Mouse (Mus musculus): ENCODE results near the gene Ninl.
A peak's percentile ranks its signal among the peaks of the same experiment; 100 is the strongest.
"Not testable (repeated sequence)": the region's sequence is repeated elsewhere in the genome, so short reads cannot be mapped to it uniquely, and the experiment has no call there.

Gene Ninl

DNA sequence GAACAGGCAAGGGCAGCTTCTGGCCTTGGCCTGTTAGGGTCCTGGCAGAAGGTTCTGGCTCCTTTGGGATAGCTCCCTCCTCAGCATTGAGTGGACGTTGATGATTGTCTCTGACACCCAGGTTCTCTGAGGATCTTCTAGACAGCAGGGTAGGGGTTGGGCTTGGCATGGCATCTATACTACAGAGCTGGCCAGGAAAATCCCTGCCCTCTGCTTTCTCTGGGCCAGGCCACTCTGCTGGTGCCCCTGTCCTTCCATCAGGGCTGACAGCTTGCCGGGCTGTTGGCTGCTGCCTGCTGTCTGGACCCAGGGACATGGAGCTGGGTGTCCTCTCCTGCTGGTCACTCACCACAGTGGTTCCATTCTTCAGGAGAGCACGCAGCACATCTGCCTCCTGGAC is 89.5 kb downstream of the Ninl start:
- no peak for DNase-seq (ENCODE audit: low spot score in 2 of 2)

DNA sequence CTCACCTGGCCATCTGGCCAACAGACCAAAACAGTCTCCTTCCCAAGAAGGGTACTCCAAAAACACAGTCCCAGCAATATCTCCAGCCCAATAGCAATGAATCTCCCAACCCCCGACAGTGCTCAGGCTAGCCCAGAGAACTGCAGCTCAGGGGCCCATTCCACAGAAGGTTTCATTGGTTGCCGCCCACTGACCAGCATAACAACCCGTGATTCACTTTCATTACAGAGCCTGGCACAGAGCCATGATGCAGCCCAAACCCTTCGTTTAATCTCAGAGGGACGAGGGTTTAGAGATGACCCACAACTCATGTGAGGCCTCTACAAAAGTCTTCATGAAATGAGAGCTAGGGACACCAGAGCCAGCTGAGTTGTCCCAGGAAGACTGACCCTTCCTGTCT is 90.4 kb downstream of the Ninl start:
- DNase-seq (ENCODE audit: low spot score in 2 of 2): no peak

DNA sequence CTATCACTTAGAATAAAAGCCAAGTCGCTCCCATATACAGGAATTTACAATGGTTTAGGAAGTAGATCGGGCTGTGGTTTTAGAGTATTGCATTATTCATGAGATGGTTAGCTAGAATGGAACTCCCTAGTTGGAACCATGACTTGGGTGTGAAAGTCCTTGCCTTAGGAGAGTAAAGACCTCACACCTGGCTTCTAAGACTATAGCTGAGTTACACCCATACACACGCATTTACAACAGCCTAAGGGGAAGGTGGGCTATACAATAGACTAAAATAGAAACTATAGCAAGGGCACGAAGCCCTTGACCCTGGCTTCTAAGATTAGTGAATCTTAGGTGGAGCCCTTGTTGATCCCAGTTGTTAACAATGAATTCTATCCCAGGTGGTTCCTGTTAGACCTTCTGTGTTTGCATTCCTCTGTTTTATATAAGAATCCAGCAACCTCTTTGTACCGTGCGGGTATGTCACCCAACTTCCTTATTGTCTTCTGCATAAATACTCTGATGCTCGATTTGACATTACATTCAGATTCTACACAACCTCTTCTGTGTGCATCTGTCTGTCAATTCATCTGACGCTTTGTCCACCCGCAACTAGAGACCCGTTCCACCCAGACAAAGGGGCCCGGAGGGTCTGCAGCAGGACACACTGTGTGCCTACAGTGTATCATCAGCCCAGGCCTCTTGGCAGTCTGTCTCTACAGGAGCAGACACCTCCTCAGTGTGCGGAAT is 91.1 kb downstream of the Ninl start:
- not testable (repeated sequence) for DNase-seq (ENCODE audit: low spot score in 2 of 2)

DNA sequence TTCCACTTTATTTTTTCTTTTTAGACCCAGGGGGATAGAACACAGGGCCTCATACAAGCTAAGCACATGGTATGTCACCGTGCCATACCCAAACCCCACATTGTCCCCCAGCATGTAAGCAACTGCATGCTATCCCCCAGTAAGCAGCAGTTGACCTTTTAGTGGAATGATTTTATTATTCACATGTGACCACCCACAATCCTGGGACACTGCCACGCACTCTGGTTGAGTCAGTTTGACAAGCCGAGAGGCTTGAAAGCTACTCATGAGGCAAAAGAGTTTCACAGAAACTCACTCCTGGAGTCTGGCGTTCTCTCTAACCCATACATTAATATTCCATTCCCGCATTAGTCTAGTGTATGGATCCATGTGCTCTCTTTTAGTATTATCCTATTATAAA is 91.8 kb downstream of the Ninl start:
- DNase-seq (ENCODE audit: low spot score in 2 of 2): not testable (repeated sequence)

DNA sequence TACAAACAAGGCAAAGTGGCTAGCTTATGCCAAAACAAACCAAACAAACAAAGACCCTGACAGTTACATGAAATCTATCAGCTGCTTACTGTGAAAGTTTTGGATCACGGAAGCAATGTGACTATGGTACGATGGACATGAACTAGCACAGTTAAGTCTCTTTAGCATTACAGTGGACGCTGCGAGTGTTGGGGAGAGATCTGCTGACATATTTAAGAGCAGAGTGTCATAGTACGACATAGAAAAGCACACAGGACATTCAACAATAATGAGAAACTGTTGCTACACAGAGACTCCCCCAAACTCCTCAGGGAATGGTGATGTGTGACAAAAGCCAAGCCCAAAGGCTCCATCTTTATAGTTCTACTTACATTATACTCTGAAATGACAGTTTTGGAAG is 95.2 kb downstream of the Ninl start:
- DNase-seq (ENCODE audit: low spot score in 2 of 2): no peak

DNA sequence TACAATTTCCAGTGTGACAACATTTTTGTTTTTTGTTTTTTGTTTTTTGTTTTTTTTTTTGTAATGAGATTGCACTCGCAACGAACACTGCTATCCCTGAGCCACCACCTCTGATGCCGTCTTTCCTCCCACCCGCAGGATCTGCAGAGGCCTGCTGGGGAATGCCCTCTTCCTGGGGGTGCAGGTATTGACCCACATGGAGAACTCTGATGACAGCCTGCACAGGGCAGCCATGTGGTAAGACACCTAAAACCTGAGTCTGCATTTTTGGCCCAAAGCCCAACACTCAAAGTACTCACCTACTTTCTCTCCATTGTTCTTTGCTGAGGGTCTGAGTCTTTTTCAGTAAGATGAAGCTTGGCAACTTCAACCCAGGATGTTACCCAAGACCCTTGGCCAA is 104.5 kb downstream of the Ninl start:
- DNase-seq (ENCODE audit: low spot score in 2 of 2): no peak

DNA sequence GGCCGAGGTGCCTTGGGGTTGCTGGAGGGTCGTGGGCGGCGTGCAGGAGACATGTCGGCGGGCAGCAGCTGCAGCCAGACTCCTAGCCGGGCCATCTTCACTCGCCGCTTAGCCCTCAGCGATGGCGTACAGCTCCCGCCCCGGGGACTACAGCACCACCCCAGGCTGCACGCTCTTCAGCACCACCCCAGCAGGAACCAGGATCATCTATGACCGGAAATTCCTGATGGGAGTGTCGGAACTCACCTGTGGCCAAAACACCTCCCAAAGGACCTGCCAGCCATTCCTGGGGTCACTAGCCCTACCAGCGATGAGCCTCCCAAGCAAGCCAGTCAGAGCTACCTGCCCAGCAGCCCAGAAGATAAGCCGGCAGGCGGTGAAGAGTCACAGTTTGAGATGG is 105.7 kb downstream of the Ninl start:
- DNase-seq (ENCODE audit: low spot score in 2 of 2): no peak

DNA sequence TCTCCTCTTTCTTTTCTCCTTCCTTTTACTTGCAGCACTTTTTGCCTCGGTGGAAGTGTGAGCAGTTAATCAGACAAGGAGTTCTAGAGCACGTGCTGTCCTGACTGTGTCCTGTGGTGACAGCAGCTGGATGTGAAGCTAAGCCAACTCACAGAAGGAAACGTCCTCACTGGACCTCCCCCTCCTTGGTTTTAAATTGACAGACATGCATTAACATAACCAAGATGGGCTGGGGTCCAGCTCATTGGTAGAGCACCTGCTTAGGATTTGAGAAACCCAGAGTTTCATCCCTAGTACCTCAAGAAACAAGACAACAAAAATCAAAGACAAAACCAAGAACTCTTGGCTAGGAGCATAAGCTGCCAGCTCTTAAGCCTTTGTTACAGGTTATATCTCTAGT is 108.4 kb downstream of the Ninl start:
- DNase-seq (ENCODE audit: low spot score in 2 of 2): no peak

DNA sequence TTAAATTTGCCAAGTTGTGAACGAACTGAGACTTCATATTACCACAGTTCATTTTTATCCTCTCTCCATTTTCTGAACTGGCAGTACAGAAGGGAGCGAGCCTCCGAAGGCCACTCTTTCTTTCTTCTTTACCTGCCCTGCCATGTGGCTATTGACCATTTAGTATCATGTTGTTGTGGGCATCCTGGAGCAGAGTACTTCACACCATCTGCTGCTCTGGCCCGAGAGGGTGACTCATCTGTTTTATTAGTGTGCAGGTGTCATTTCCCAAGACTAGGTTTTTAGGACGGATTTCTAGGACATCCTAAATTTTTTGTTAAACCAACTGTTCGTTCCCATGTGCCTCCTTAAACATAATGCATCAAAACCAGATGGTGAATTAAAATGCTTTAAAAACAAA is 110.0 kb downstream of the Ninl start:
- DNase-seq (ENCODE audit: low spot score in 2 of 2): no peak

DNA sequence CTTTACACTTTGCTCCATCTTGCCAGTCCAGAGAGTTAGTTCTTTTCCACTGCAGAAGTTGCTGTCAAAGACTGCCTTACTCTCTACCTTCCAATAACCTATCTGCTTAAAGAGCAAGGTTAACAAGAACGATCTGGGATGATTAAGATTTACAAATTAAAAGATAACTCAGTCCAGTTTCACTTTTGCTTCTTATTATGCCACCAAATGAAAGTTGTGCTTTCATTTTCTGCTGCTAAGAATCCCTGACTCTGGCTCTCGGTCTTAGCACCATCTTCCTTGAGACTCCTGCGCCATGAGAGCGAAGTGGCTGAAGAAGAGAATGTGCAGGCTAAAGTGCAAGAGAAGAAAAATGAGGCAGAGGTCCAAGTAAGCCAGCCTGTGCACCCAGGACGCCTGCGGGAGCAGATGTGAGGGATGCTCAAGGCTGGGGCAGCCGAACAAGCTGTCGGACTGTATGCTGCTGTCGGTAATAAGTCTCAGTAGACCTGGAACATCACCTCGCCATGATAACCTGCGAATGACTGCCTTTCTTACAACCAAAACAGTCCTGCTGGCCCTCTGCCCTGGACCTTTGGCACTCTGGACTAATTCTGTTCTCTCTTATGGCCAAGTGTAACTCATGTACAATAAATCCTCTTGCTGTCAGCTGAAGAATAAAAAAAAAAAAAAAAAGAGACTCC is 112.0 kb downstream of the Ninl start:
- DNase-seq (ENCODE audit: low spot score in 2 of 2): no peak

DNA sequence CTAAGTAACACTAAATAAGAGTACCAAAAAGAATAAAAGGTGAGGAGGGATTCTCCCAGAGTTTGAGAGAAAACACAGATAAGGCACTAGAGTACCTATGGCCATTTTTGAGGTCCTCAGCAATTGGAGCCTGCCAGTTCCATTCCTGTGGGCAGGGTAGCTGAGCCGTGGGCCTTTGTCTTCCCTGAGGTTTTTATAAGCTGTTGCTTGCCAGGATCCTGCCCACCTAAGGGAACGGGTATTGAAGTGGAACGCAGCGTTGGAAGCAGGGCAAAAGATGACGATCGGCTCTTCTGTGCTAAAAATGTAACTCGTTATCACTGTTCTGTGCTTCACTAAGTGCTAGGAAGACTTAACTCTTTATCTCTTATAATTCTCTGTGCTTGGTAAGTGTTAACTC is 115.7 kb downstream of the Ninl start:
- DNase-seq (ENCODE audit: low spot score in 2 of 2): no peak

DNA sequence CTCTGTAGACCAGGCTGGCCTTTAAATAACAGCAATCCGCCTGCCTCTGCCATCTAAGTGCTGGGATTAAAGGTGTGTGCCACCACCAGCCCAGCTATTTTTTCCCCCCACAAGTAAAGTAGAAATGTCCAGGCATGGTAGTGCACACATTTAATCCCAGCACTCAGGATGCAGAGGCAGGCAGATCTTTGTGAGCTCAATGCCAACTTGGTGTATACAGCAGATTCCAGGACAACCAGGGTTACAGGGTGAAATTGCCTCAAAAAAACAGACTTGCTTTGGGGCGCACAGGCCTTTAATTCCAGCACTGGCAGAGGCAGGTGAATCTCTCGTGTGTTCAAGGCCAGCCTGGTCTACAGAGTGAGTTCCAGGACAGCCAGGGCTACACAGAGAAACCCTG is 116.2 kb downstream of the Ninl start:
- DNase-seq (ENCODE audit: low spot score in 2 of 2): no peak

DNA sequence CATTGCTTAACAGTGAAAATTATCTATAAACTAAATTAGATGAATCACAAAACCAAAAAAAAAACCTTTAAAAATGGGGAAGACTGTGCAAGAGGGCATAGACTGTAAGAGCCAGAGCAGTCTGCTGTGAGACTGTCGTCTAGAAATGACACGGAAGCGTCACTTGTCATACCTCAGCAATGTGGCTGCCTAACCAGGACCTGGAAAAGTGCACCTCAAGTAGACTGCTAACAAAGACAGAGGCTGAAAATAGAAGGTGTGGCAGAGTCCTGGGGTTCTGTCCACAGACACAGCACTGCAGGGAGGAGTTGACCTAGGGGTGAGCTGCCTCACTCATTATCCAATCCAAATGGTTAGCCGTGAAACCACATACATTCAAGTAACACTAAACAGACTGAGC is 117.0 kb downstream of the Ninl start:
- DNase-seq (ENCODE audit: low spot score in 2 of 2): no peak

DNA sequence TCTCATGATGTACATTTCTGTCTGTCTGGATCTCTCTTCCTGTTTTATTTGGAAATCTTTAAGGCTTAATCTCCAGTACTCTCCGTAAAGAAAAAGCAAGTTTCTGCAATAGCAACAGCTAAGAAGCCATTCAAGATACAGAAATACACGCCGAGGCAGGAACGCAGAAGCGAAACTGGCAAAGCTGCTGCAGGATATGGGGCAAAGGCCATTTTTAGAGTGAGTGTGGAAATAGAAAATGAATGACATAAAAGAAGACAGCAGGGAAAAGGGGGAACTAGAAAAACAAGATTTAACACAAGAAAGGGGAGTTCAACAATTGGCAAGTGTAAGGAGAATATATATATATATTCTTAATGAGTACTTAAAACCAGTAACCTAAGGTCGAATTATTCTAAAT is 117.5 kb downstream of the Ninl start:
- no peak for DNase-seq (ENCODE audit: low spot score in 2 of 2)

DNA sequence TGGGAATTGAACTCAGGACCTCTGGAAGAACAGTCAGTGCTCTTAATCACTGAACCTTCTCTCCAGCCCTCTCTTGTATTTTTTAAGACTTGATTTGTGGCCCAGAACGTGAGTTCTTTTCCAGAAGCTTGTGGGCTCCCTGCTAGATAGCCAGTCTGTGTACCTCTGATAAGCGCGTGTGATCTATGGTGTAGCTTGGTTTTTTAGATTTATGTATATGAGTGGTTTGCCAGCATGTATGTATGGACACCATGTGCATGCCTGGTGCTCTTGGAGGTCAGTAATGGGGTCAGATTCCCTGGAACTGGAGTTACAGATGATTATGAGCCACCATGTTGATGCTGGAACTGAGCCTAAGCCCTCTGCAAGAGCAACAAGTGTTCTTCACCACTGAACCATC is 118.6 kb downstream of the Ninl start:
- DNase-seq (ENCODE audit: low spot score in 2 of 2): no peak

DNA sequence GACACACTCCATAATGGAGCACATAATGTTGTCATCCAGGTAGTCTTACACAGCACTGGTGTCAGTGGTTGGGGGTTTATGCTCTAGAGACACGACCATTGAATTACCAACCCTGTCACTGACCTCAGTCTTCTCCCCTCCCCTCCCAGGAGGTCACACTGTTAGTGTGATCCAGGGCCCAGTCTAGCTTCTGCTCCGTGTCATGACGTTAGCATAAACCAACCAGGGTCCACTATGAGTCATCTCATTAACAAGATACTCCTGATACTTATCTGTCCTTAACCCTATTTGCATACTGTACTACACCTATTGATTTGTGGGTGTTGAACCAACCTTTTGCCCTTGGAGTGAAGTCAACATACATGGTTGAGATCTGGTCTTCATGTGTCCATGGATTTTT is 120.5 kb downstream of the Ninl start:
- DNase-seq (ENCODE audit: low spot score in 2 of 2): no peak

DNA sequence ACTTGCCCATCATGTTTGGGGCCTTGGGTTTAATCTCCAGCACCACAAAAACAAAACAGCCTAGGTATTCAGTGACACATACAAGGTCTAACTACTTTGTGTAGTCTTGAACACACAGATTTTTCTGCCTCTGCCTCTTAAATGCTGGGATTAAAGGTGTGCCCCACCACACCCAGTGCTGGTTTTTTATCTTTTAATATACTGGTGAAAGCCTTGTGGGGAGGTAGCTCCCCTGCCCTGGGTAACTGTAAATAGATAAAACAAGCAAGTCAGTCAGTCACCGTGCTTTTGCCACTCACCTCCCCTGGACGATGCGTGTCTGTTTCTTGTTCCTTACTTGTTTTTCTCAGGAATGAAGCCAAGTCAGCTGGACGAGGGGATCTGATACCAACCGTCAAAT is 123.4 kb downstream of the Ninl start:
- no peak for DNase-seq (ENCODE audit: low spot score in 2 of 2)

DNA sequence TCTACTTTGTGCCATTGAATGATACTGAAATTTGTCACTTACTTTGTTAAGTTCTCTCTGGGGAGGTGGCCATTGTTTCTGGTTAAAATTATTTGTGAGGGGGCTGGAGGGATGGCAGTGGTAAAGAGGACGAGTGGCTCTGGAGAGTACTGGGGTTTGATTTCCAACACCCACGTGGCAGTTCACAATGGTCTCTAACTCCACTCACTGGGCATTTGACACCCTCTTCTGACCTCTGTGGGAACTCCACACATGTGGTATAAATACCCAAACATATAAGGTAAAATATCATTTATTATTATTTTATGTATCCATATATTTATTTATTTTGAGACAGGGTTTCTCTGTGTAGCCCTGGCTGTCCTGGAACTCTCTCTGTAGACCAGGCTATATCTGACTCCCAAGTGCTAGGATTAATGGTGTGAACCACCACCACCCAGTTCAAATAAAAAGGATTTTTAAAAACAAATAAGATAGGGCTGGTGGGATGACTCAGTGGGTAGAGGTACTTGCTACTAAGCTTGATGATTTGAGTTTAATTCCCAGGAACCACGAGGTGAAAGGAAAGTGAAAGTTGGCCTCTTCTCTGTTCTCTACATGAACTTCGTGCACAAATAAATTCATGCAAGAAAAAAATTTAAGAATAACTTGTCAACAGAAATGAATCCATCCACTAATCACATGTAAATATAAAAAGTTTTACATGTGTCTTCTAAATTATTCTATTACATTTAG is 124.2 kb downstream of the Ninl start:
- DNase-seq (ENCODE audit: low spot score in 2 of 2): no peak

DNA sequence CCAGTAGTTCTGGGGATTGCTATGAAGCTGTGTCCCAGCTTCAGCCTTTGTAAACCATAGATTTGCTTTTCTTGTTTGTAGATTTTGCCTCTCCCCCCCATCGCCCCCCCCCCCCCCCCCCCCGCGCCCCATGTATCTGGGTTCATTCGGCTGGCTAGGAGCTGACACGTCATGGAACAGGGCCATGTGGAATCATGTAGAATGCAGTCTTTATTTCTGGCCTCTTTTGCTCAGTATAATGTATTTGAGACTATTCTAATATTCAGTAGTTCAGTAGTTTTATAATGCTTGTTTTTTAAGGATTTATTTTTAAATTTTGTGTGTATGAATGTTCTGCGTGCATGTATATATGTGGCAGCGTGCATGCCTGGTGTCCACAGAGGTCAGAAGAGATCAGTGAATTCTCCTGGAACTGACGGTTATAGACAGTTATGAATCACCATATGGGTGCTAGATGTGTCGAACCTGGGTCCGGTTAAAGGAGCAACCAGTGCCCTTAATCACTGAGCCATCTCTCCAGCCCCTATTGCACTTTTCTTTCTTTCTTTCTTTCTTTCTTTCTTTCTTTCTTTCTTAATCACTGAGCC is 128.8 kb downstream of the Ninl start:
- no peak for DNase-seq (ENCODE audit: low spot score in 2 of 2)

DNA sequence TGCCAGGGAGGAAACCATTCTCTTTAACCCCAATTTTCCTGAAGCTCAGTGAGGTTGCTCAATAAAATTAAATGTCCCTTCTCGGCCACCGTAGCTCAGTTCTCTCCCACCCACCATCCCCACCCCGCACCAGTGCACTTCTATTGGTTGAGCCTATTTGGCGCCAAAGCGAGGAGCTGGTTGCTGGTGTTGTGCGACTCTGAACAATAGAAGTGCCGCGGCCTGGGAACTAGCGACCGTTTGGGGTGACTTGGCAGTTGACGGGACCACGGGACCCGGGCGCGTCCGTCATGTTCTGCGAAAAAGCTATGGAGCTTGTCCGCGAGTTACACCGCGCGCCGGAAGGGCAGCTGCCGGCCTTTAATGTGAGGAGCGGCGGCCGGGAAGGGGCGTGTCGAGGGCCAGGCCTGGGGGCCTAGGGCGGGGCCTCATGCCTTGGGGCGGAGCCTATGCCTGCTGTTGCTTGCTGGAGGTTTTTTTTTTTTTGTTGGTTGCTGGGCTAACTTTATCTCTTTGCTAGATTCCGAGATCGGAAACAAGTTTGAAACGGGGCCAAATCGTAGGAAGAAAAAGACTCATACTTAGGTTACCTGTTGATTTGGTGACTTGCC is 129.6 kb downstream of the Ninl start:
- DNase-seq (ENCODE audit: low spot score in 2 of 2): peak; percentile 94

DNA sequence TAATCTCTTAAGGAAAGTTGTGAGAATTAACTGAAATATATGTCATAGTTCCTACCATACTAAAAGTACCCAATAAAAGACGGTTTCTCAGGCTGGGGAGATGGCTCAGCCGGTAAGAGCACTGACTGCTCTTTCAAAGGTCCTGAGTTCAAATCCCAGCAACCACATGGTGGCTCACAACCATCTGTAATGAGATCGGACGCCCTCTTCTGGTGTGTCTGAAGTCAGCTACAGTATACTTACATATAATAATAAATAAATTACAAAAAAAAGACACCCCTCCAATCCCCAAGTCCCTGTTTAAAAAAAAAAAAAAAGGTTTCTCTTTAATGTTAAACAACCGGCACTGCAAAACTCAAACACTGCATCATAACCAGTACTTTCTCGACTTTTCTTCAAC is 130.3 kb downstream of the Ninl start:
- not testable (repeated sequence) for DNase-seq (ENCODE audit: low spot score in 2 of 2)

DNA sequence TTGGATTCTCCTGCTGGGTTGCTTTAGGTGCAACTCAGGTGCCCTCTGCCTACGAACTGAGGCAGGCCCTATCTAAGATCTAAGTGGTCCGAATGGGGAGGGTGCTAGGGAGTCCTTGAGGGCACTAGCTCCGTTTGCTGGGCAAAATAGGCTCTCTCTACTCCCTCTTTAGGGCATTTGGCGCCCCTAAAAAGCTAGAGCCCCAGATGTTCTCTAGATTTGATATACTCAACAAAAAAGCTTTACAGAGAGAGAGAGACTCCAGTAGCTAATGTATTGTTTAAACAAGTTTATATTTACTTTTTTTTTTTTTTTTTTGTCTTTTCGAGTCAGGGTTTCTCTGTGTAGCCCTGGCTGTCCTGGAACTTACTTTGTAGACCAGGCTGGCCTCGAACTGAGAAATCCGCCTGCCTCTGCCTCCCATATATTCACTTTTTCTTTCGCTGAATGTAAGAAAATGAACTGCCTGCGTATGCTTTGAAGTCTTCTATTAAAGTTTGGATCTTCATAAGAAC is 134.2 kb downstream of the Ninl start, which contains the start of gene Gins1:
Gins1 (plus strand) TSS at position 465 of the 515 bp plus-strand sequence.
- no peak for DNase-seq (ENCODE audit: low spot score in 2 of 2)
